ENCODE assay signal across 8 mouse cellular contexts in genomic region chr7:29783871-29784551, GRCm38 (mm10). TPM values are rescaled to one million over a fixed set of nuclear protein-coding genes. Genes with fewer than 3 reads are reported as not detected.
DNase-seq lines count a peak whose midpoint lies in the region; ATAC-seq lines count a peak whose summit lies in the region.

TSS of gene Zfp30 (plus strand) at chr7:29783998.

- peak; percentile 54 for DNase-seq in T-cell, adult 2 months (ENCODE audit: low spot score)
- DNase-seq in cerebellum, postnatal 14 days, result peak; percentile 91 to 93
- DNase-seq in gastrocnemius, adult 18-20 months (ENCODE audit: low spot score), result peak; percentile 79
- peak; percentile 72 for DNase-seq in left cerebral cortex, adult 11 months (ENCODE audit: low spot score)
- peak; percentile 83 for DNase-seq in lung, postnatal 36 days
- DNase-seq in retina, postnatal 7 days (ENCODE audit: low read depth, low spot score), result peak; percentile 83
- peak; percentile 67 to 74 for DNase-seq in urinary bladder, adult 18-20 months (ENCODE audit: low spot score in 2 of 2)

- peak within 1 kb of the TSS; percentile 87 for H3K4me3 ChIP-seq in hindbrain, embryonic 16.5 days (ENCODE audit: low read length)

- no peaks in the 10 kb centered on the region for H3K9me3 ChIP-seq in hindbrain, embryonic 16.5 days (ENCODE audit: control insufficient read depth, low read length)

- ATAC-seq in hindbrain, embryonic 16.5 days, result peak; percentile 99

- H3K27me3 ChIP-seq in hindbrain, embryonic 16.5 days (replicated peaks; ENCODE audit: control insufficient read depth, insufficient read depth, low read length), result no peaks in the 10 kb centered on the region

- H3K27ac ChIP-seq in hindbrain, embryonic 16.5 days (ENCODE audit: low read depth, low read length), result peak within 1 kb of the TSS; percentile 91

- H3K36me3 ChIP-seq in hindbrain, embryonic 16.5 days (ENCODE audit: control insufficient read depth, insufficient read depth, low read length), result peaks cover 6% of the 10 kb centered on the region

- peak within 1 kb of the TSS; percentile 94 for H3K9ac ChIP-seq in hindbrain, embryonic 16.5 days (ENCODE audit: low read depth, low read length)

- peak within 1 kb of the TSS; percentile 61 for H3K4me2 ChIP-seq in hindbrain, embryonic 16.5 days (ENCODE audit: low read length)

- WGBS in hindbrain, embryonic 16.5 days, result 0% methylated on average over 36 of the region's 45 CpGs

- peaks cover 21% of the 10 kb centered on the region for H3K4me1 ChIP-seq in hindbrain, embryonic 16.5 days (ENCODE audit: control insufficient read depth, insufficient read depth, low read depth, low read length)

RNA-seq across cellular contexts. Expression of gene Zfp30, which starts in this region (rescaled TPM):
- 1 to 10 TPM; 1.9 to 2.1 TPM for total RNA-seq in gastrocnemius, adult 18-20 months (2021)
- polyA plus RNA-seq in hindbrain, embryonic 16.5 days (2015; fragmentation: Nextera tagmentation; extraction: Ambion mirVana), result 11.6 and 11.8 TPM in 2 replicates

Comparison
In these comparisons a context has a peak if more than half of its experiments do, and no peak if none do; other contexts are left out.
1. Peak in every context shown above with its lines: DNase-seq, ATAC-seq, H3K4me3 ChIP-seq and H3K27ac ChIP-seq.